Mouse (Mus musculus): ENCODE results near the gene Galnt7. TPM values are rescaled to one million over a fixed set of nuclear protein-coding genes. Genes with fewer than 3 reads are reported as not detected.

Gene Galnt7
- polyA plus RNA-seq, 2 experiments, result 2.5 to 4.4 TPM

- TF ChIP-seq EP300 (IDR thresholded peaks at IDR 0.05; ENCODE audit: low read depth), result no peak
- TF ChIP-seq CTCF (IDR thresholded peaks at IDR 0.05; ENCODE audit: low read depth), result no peak
- no peak overlapping the region for H3K27ac ChIP-seq
- no peak for ATAC-seq (ENCODE audit: insufficient read depth)
- H3K9me3 ChIP-seq (ENCODE audit: control insufficient read depth, low read length), result no peaks in the 10 kb centered on the region
- H3K9ac ChIP-seq (replicated peaks), result no peak overlapping the region
- no peak for DNase-seq (ENCODE audit: low read depth in 3 of 3, low spot score in 3 of 3)
- no peak overlapping the region for H3K4me3 ChIP-seq (ENCODE audit: insufficient read depth in 1 of 2, low read depth in 2 of 2, low read length in 2 of 2)
- 43% methylated on average over 7 of the region's 7 CpGs for WGBS (ENCODE audit: insufficient replicate concordance)
- no peaks in the 10 kb centered on the region for H3K36me3 ChIP-seq (replicated peaks; ENCODE audit: control insufficient read depth, insufficient read depth, low read depth)
- H3K27me3 ChIP-seq (ENCODE audit: control insufficient read depth, insufficient read depth, low read length), result no peaks in the 10 kb centered on the region
- H3K4me1 ChIP-seq (replicated peaks; ENCODE audit: control insufficient read depth in 2 of 2, insufficient read depth in 2 of 2, low read length in 1 of 2), result peaks cover 0 to 23% of the 10 kb centered on the region in 2 experiments; a peak in 3 of 4 replicates
- H3K4me2 ChIP-seq (ENCODE audit: low read depth), result no peak overlapping the region
These were observed 60.2 kb downstream of the Galnt7 start for GRCm38 (mm10) chr8:57592604-57593003.

GRCm38 (mm10) chr8:57591681-57592080 lies 61.2 kb downstream of the Galnt7 start:
- no peak for TF ChIP-seq EP300 (IDR thresholded peaks at IDR 0.05; ENCODE audit: low read depth)
- ATAC-seq (ENCODE audit: insufficient read depth) (peak; percentile 25; the same call in 1 of the 2 replicates), DNase-seq (ENCODE audit: low read depth in 3 of 3, low spot score in 3 of 3) (no peak)
- no peaks in the 10 kb centered on the region for H3K27me3 ChIP-seq (ENCODE audit: control insufficient read depth, insufficient read depth, low read length)
- no peaks in the 10 kb centered on the region for H3K9me3 ChIP-seq (ENCODE audit: control insufficient read depth, low read length)
- H3K36me3 ChIP-seq (replicated peaks; ENCODE audit: control insufficient read depth, insufficient read depth, low read depth), result no peaks in the 10 kb centered on the region
- H3K27ac ChIP-seq, result no peak overlapping the region
- H3K9ac ChIP-seq (replicated peaks), result no peak overlapping the region
- no peak overlapping the region for H3K4me3 ChIP-seq (ENCODE audit: insufficient read depth in 1 of 2, low read depth in 2 of 2, low read length in 2 of 2)
- H3K4me2 ChIP-seq (ENCODE audit: low read depth), result no peak overlapping the region
- H3K4me1 ChIP-seq (replicated peaks; ENCODE audit: control insufficient read depth in 2 of 2, insufficient read depth in 2 of 2, low read length in 1 of 2), result peaks cover 0 to 24% of the 10 kb centered on the region in 2 experiments; a peak in 3 of 4 replicates
- 67% methylated on average over 4 of the region's 4 CpGs for WGBS (ENCODE audit: insufficient replicate concordance)

GRCm38 (mm10) chr8:57590015-57590414 lies 62.8 kb downstream of the Galnt7 start:
- WGBS (ENCODE audit: insufficient replicate concordance), result 28% methylated on average over 8 of the region's 8 CpGs
- DNase-seq (ENCODE audit: low read depth in 3 of 3, low spot score in 3 of 3) (no peak), ATAC-seq (ENCODE audit: insufficient read depth) (no peak)
- Histone ChIP-seq H3K4me1 (replicated peaks; ENCODE audit: control insufficient read depth in 2 of 2, insufficient read depth in 2 of 2, low read length in 1 of 2) (peaks cover 0 to 24% of the 10 kb centered on the region in 2 experiments; a peak in 3 of 4 replicates), H3K9ac (replicated peaks) (no peak overlapping the region), H3K9me3 (ENCODE audit: control insufficient read depth, low read length) (no peaks in the 10 kb centered on the region), H3K27ac (no peak overlapping the region), H3K36me3 (replicated peaks; ENCODE audit: control insufficient read depth, insufficient read depth, low read depth) (no peaks in the 10 kb centered on the region), H3K4me2 (ENCODE audit: low read depth) (no peak overlapping the region), H3K4me3 (ENCODE audit: insufficient read depth in 1 of 2, low read depth in 2 of 2, low read length in 2 of 2) (no peak overlapping the region), H3K27me3 (ENCODE audit: control insufficient read depth, insufficient read depth, low read length) (no peaks in the 10 kb centered on the region)
- no peak for TF ChIP-seq CTCF (IDR thresholded peaks at IDR 0.05; ENCODE audit: low read depth)
- TF ChIP-seq EP300 (IDR thresholded peaks at IDR 0.05; ENCODE audit: low read depth), result no peak

GRCm38 (mm10) chr8:57589176-57589575 lies 63.7 kb downstream of the Galnt7 start:
- Histone ChIP-seq H3K27me3 (ENCODE audit: control insufficient read depth, insufficient read depth, low read length) (no peaks in the 10 kb centered on the region), H3K4me3 (ENCODE audit: insufficient read depth in 1 of 2, low read depth in 2 of 2, low read length in 2 of 2) (no peak overlapping the region), H3K4me2 (ENCODE audit: low read depth) (no peak overlapping the region), H3K9ac (replicated peaks) (no peak overlapping the region), H3K27ac (no peak overlapping the region), H3K36me3 (replicated peaks; ENCODE audit: control insufficient read depth, insufficient read depth, low read depth) (no peaks in the 10 kb centered on the region), H3K4me1 (replicated peaks; ENCODE audit: control insufficient read depth in 2 of 2, insufficient read depth in 2 of 2, low read length in 1 of 2) (peaks cover 0 to 22% of the 10 kb centered on the region in 2 experiments; a peak in 3 of 4 replicates), H3K9me3 (ENCODE audit: control insufficient read depth, low read length) (no peaks in the 10 kb centered on the region)
- TF ChIP-seq CTCF (IDR thresholded peaks at IDR 0.05; ENCODE audit: low read depth) (no peak), EP300 (IDR thresholded peaks at IDR 0.05; ENCODE audit: low read depth) (no peak)
- WGBS (ENCODE audit: insufficient replicate concordance), result 70% methylated on average over 9 of the region's 9 CpGs
- DNase-seq (ENCODE audit: low read depth in 3 of 3, low spot score in 3 of 3), result no peak
- ATAC-seq (ENCODE audit: insufficient read depth), result no peak

GRCm38 (mm10) chr8:57588604-57589003 lies 64.2 kb downstream of the Galnt7 start:
- H3K9ac ChIP-seq (replicated peaks), result no peak overlapping the region
- no peak overlapping the region for H3K4me3 ChIP-seq (ENCODE audit: insufficient read depth in 1 of 2, low read depth in 2 of 2, low read length in 2 of 2)
- no peaks in the 10 kb centered on the region for H3K9me3 ChIP-seq (ENCODE audit: control insufficient read depth, low read length)
- 82% methylated on average over 1 of the region's 1 CpGs for WGBS (ENCODE audit: insufficient replicate concordance)
- TF ChIP-seq CTCF (IDR thresholded peaks at IDR 0.05; ENCODE audit: low read depth), result no peak
- no peak for TF ChIP-seq EP300 (IDR thresholded peaks at IDR 0.05; ENCODE audit: low read depth)
- ATAC-seq (ENCODE audit: insufficient read depth), result no peak
- no peak for DNase-seq (ENCODE audit: low read depth in 3 of 3, low spot score in 3 of 3)
- H3K4me2 ChIP-seq (ENCODE audit: low read depth), result no peak overlapping the region
- H3K27ac ChIP-seq, result no peak overlapping the region
- no peaks in the 10 kb centered on the region for H3K27me3 ChIP-seq (ENCODE audit: control insufficient read depth, insufficient read depth, low read length)
- H3K36me3 ChIP-seq (replicated peaks; ENCODE audit: control insufficient read depth, insufficient read depth, low read depth), result no peaks in the 10 kb centered on the region
- H3K4me1 ChIP-seq (replicated peaks; ENCODE audit: control insufficient read depth in 2 of 2, insufficient read depth in 2 of 2, low read length in 1 of 2), result peaks cover 0 to 21% of the 10 kb centered on the region in 2 experiments; a peak in 3 of 4 replicates
